Mouse (Mus musculus) midbrain, embryonic 13.5 days (tissue): ENCODE data around the gene Dicer1. TPM values are rescaled to one million over a fixed set of nuclear protein-coding genes. Genes with fewer than 3 reads are reported as not detected.

Source experiments
- ATAC-seq: fragments of 200-750 bp; cut with Nextera tagmentation; 2 replicates; pipeline ENCODE4 v1.8.0; 2017; ENCODE audit warnings: mild to moderate bottlenecking, moderate TSS enrichment, moderate library complexity
- H3K27ac ChIP-seq: fragments of 300-500 bp; sonication (generic); 2 replicates; pipeline ENCODE4 v1.5.1; 2015; ENCODE audit warnings: inconsistent platforms, mild to moderate bottlenecking, moderate library complexity
- H3K27me3 ChIP-seq: fragments of 300-500 bp; sonication (generic); 2 replicates; pipeline ENCODE4 v1.6.1; 2015; ENCODE audit warnings: mild to moderate bottlenecking, inconsistent platforms
- H3K36me3 ChIP-seq: fragments of 300-500 bp; sonication (generic); 2 replicates; pipeline ENCODE4 v1.6.1; 2015; ENCODE audit warnings: mild to moderate bottlenecking, inconsistent platforms
- H3K4me1 ChIP-seq: fragments of 300-500 bp; sonication (generic); replicated peaks from 2 replicates; pipeline ENCODE4 v1.6.1; 2015; ENCODE audit warnings: inconsistent platforms
- H3K4me2 ChIP-seq: fragments of 300-500 bp; sonication (generic); replicated peaks from 2 replicates; pipeline ENCODE4 v1.6.1; 2015; ENCODE audit warnings: moderate library complexity, mild to moderate bottlenecking, inconsistent platforms
- H3K4me3 ChIP-seq: fragments of 300-500 bp; sonication (generic); replicated peaks from 2 replicates; pipeline ENCODE4 v1.5.1; 2015; ENCODE audit warnings: mild to moderate bottlenecking, inconsistent platforms
- H3K9ac ChIP-seq: fragments of 300-500 bp; sonication (generic); replicated peaks from 2 replicates; pipeline ENCODE4 v1.6.1; 2015; ENCODE audit warnings: mild to moderate bottlenecking, inconsistent platforms
- H3K9me3 ChIP-seq: fragments of 300-500 bp; sonication (generic); 2 replicates; pipeline ENCODE4 v1.6.1; 2016; ENCODE audit warnings: mild to moderate bottlenecking, inconsistent platforms
- WGBS: fragments of 180-500 bp; shearing (Covaris S2); methylation state at CpG from one replicate; pipeline ENCODE4 v1.1.7; 2015; 5-methylcytosine and 5-hydroxymethylcytosine counted together
- polyA plus RNA-seq: library from polyadenylated mRNA; unstranded; fragments of >200 nt; fragmentation: Nextera tagmentation; extraction: Ambion mirVana; gene quantifications from 2 replicates; pipeline ENCODE4 v1.2.1, GENCODE M21; 2015

Gene Dicer1
- polyA plus RNA-seq, 1 experiment from 2014 or later = 53.9 TPM

DNA sequence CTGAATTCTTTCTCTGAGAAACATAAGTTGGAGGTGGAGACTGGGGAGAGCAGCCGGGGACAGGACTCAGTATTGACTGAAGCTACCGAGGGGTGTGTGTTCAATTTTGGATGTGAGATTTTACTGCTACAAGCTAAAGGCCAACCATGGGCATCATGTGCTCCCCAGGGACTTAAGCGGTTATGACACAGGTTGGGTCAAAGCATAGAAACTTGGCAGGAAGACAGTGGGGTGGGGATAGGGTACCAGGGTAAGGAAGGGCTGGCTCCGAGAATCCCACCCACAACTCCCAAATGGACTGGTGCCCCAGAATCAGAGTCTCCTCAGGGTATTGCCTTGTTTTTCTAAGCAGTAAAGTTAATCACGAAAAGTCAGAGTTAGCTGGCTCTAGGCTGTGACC lies 13.4 kb upstream of the Dicer1 start:
- ATAC-seq = no peak
- no peaks in the 10 kb centered on the region for H3K36me3 ChIP-seq
- no peak overlapping the region for H3K9ac ChIP-seq
- 90% methylated on average over 5 of the region's 5 CpGs for WGBS
- H3K4me1 ChIP-seq = peaks cover 5% of the 10 kb centered on the region
- no peak overlapping the region for H3K4me2 ChIP-seq
- no peaks in the 10 kb centered on the region for H3K27me3 ChIP-seq
- H3K27ac ChIP-seq = no peak overlapping the region
- no peak overlapping the region for H3K4me3 ChIP-seq
- no peaks in the 10 kb centered on the region for H3K9me3 ChIP-seq

DNA sequence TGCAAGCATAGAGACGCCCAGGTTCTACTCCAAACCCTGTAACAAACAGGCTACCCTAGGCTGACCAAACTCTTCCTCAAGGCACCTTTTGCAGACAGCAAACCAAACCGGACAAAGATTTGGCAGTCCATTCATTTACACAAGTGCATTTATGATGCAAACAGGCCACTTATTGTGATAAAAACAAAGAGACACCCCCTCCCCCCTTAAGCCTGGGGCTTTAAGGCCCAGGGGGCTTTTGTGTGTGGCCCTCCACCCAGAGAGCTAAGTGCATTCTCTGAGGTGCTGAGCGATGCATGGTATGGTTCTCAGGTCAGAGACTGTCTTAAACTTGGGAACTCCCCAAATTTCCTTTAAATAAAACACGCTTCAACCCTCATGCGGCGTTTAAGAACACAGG lies 12.2 kb upstream of the Dicer1 start:
- Histone ChIP-seq H3K27ac (no peak overlapping the region), H3K4me3 (no peak overlapping the region), H3K36me3 (no peaks in the 10 kb centered on the region), H3K4me2 (no peak overlapping the region), H3K27me3 (no peaks in the 10 kb centered on the region), H3K9ac (no peak overlapping the region), H3K9me3 (no peaks in the 10 kb centered on the region), H3K4me1 (peaks cover 5% of the 10 kb centered on the region)
- WGBS = 25% methylated on average over 6 of the region's 6 CpGs
- no peak for ATAC-seq

DNA sequence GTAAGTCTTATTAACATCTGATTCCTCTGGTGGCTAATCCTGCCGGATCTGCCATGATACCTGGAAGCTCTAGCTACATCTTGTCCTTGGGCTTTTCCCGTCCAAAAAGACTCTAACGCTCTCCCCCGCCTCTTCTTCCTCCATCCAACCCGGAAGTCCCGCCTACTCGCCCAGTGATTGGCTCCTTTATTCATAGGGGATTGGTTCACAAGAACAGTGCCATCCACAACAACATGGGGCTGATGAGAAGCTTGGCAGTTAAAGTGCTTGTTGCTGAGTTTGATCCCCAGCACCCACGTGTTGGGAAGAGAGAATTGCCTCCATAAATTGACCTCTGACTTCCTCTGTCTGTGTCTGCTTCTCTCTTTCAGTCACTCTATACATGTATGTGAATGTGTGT lies 9.7 kb upstream of the Dicer1 start:
- H3K27me3 ChIP-seq = no peaks in the 10 kb centered on the region
- 86% methylated on average over 8 of the region's 8 CpGs for WGBS
- ATAC-seq = no peak
- no peak overlapping the region for H3K27ac ChIP-seq
- no peaks in the 10 kb centered on the region for H3K9me3 ChIP-seq
- H3K9ac ChIP-seq = no peak overlapping the region
- no peaks in the 10 kb centered on the region for H3K36me3 ChIP-seq
- peaks cover 5% of the 10 kb centered on the region for H3K4me1 ChIP-seq
- no peak overlapping the region for H3K4me2 ChIP-seq
- no peak overlapping the region for H3K4me3 ChIP-seq

DNA sequence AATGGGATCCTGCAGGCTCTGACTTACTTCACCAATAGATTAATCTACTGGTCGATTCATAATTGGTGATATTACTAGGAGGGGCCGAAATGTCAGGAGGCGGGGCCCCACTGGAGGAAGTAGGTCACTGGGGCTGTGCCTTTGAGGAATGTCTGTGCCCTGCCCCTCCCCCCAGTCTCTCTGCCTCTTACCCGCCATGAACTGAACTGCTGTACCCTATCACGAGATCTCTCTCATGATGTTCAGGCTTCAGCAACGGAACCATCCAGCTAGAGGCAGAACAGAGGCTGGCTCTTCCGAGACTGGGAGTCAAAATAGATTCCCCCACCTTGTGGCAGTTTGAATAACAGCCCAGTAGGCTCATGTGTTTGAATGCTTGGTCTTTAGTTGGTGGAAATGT lies 6.3 kb upstream of the Dicer1 start:
- no peaks in the 10 kb centered on the region for H3K9me3 ChIP-seq

DNA sequence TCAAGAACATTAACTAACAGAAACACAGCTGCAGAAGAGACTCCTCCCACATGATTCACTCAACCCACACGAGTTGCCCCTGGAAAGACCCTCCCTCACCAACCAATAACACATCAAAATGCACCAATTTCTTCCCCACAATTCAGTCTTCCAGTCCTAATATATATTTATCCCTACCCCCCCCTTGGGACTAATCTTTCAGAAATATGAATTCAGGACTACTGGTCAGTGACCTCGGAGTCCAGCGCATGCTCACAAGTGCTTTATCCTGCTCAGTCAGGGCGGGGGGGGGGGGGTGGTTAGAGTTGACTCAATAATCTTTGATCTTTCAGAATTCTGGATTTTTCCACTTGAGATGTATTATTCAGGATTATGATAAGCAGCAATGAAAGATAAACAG lies 1.9 kb upstream of the Dicer1 start:
- no peak for ATAC-seq
- H3K36me3 ChIP-seq = 0 out of 2 replicates have a peak, but pooled peaks cover 2% of the 10 kb centered on the region
- H3K27me3 ChIP-seq = no peaks in the 10 kb centered on the region
- H3K27ac ChIP-seq = no peak overlapping the region
- no peak overlapping the region for H3K4me2 ChIP-seq
- WGBS = 72% methylated on average over 4 of the region's 4 CpGs
- H3K9me3 ChIP-seq = no peaks in the 10 kb centered on the region
- no peak overlapping the region for H3K4me3 ChIP-seq
- peaks cover 34% of the 10 kb centered on the region for H3K4me1 ChIP-seq
- no peak overlapping the region for H3K9ac ChIP-seq

More for the DNA sequence above, 6.3 kb upstream of the Dicer1 start:
- 90% methylated on average over 7 of the region's 7 CpGs for WGBS
- Histone ChIP-seq H3K4me2 (no peak overlapping the region), H3K9ac (no peak overlapping the region), H3K4me3 (no peak overlapping the region), H3K27me3 (no peaks in the 10 kb centered on the region), H3K27ac (no peak overlapping the region), H3K36me3 (no peaks in the 10 kb centered on the region), H3K4me1 (peaks cover 1% of the 10 kb centered on the region)
- no peak for ATAC-seq

DNA sequence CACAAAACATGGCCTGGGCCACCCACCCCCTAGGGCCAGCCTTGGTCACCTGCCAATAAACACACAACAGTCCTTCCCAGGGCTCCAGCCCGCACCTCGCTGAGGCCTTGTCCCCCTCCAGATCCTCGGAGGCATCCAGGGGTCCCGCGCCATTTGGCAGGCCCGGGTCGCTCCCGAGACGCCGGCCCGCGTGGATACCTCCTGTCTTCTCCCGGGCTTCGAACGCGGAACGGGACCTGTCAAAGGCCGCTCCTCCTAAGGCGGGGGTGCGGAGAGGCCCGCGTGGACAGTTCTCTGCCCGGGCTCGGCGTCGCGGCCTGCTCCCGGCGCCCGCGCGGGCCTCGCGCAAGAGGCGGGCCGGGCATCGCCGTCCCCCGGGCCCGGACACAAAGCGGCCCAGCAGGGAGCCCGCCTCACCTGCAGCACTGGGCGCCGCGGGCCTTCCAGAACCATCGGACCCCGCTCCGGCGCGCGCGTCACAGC lies 380 bp downstream of the Dicer1 start:
- Histone ChIP-seq H3K27me3 (no peaks in the 10 kb centered on the region), H3K9ac (peak overlapping the region; percentile 97), H3K4me3 (peak overlapping the region; percentile 95), H3K4me1 (peaks cover 48% of the 10 kb centered on the region), H3K36me3 (0 out of 2 replicates have a peak, but pooled peaks cover 2% of the 10 kb centered on the region), H3K9me3 (no peaks in the 10 kb centered on the region), H3K27ac (peak overlapping the region; percentile 93), H3K4me2 (peak overlapping the region; percentile 81)
- ATAC-seq = no peak; the same call in 1 of the 2 replicates
- WGBS = under 1% methylated on average over 44 of the region's 52 CpGs

DNA sequence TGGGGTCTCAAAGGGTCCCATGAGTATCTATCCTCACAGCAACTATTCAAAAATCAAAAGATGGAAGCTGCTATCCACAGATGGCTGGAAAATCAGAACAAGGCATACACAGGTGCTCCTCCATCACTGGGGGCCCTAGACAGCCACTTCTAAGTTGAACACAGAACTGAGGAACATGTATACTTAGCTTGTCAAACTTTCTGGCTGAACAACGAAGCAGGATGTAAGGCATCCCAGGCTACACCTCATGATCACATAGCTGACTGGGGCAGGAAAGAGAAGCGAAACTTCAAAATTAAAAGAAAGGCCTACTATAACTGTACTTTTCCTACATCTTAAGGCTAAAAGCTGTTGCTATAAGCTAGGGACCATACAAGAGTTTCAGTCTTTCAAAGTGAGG lies 2.8 kb downstream of the Dicer1 start:
- Histone ChIP-seq H3K9ac (no peak overlapping the region), H3K4me1 (peaks cover 53% of the 10 kb centered on the region), H3K27me3 (no peaks in the 10 kb centered on the region), H3K27ac (no peak overlapping the region), H3K36me3 (0 out of 2 replicates have a peak, but pooled peaks cover 2% of the 10 kb centered on the region), H3K4me2 (no peak overlapping the region), H3K9me3 (no peaks in the 10 kb centered on the region), H3K4me3 (no peak overlapping the region)
- no peak for ATAC-seq
- WGBS = 88% methylated on average over 2 of the region's 2 CpGs

DNA sequence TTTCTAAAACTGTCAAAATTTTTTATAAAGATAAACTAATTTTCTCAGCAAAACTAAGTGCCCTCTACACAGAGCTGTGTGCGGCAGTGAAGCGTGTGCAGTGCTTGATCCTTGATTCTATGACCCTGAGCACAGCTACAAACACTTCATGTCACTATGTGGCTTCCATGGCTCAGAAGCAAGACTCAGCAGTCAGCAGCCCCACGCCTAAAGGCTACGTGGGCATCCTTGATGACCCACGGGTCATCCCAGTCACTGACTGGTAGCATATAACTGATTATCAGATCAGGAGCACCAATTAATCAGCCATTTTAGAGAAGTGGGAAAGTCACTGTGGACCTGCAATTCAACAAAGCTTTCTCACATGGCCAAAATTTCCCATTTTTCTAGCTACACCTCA lies 4.5 kb downstream of the Dicer1 start:
- peaks cover 58% of the 10 kb centered on the region for H3K4me1 ChIP-seq
- whole genome bisulfite sequencing = 93% methylated on average over 5 of the region's 5 CpGs

DNA sequence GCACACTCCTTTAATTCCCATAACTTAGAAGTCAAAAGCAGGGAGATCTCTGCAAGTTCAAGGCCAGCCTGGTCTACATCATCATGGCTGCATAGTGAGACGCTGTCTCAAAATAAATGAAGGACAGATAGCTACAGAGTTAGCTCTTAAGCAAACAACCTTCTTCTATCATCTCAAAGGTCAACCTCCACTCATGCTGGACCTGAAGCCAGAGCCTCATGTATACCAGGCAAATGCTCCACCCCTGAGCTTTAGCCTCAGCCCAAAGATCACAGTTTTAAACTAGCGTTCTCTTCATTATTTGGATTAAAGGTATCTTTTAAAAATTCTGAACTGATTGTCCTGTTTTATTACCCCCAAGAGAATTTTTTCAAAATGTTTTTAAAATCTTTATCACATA lies 5.2 kb downstream of the Dicer1 start:
- Histone ChIP-seq H3K27me3 (no peaks in the 10 kb centered on the region), H3K36me3 (0 out of 2 replicates have a peak, but pooled peaks cover 2% of the 10 kb centered on the region), H3K27ac (no peak overlapping the region), H3K4me3 (no peak overlapping the region), H3K4me2 (no peak overlapping the region), H3K9ac (no peak overlapping the region), H3K9me3 (no peaks in the 10 kb centered on the region), H3K4me1 (peaks cover 64% of the 10 kb centered on the region)
- no peak for ATAC-seq
- 96% methylated on average over 2 of the region's 2 CpGs for WGBS

More for the DNA sequence above, 4.5 kb downstream of the Dicer1 start:
- Histone ChIP-seq H3K36me3 (0 out of 2 replicates have a peak, but pooled peaks cover 2% of the 10 kb centered on the region), H3K9me3 (no peaks in the 10 kb centered on the region), H3K27ac (no peak overlapping the region), H3K4me3 (no peak overlapping the region), H3K27me3 (no peaks in the 10 kb centered on the region), H3K9ac (no peak overlapping the region), H3K4me2 (no peak overlapping the region)
- ATAC-seq = no peak

DNA sequence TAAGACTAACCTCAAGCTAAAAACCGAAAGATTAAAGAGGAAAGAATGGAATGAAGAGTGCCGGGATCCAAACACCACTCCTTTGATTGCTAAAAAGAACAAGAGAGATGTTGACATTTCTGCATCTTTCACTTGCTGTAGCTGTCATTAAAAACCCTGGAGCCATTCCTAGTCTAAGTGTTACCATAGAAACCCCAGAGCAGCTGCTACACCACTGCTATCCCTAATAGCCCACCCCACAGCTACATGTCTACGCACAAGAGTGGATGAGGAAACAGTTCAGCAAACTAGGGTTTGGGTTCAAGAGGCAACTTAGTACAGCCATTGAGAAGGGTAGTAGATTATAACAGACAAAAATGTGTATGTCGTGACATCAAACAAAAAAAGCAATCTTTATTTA lies 8.1 kb downstream of the Dicer1 start:
- Histone ChIP-seq H3K4me1 (peaks cover 60% of the 10 kb centered on the region), H3K27me3 (no peaks in the 10 kb centered on the region), H3K9ac (no peak overlapping the region), H3K4me2 (no peak overlapping the region), H3K27ac (no peak overlapping the region), H3K4me3 (no peak overlapping the region), H3K36me3 (no peaks in the 10 kb centered on the region), H3K9me3 (no peaks in the 10 kb centered on the region)
- 47% methylated on average over 4 of the region's 4 CpGs for WGBS
- ATAC-seq = peak; percentile 79

DNA sequence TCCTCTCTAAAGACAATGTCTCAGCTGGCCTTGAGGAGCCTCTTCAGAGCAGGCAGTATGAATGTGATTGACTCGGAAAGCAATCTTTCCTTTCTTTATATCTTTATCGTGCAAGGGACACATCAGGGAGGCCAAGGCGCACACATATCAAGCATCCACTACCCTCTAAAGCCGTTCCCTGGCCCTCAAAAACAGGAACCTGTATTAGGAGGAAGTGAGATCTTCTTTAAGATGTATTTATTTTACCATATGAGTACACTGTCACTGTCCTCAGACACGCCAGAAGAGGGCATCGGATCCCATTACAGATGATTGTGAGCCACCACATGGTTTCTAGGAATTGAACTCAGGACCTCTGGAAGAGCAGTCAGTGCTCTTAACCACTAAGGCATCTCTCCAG lies 9.5 kb downstream of the Dicer1 start:
- no peak overlapping the region for H3K9ac ChIP-seq
- H3K4me2 ChIP-seq = no peak overlapping the region
- no peaks in the 10 kb centered on the region for H3K36me3 ChIP-seq
- no peak overlapping the region for H3K27ac ChIP-seq
- no peaks in the 10 kb centered on the region for H3K9me3 ChIP-seq
- peaks cover 61% of the 10 kb centered on the region for H3K4me1 ChIP-seq
- no peak overlapping the region for H3K4me3 ChIP-seq
- ATAC-seq = no peak
- H3K27me3 ChIP-seq = no peaks in the 10 kb centered on the region
- 83% methylated on average over 6 of the region's 6 CpGs for WGBS

DNA sequence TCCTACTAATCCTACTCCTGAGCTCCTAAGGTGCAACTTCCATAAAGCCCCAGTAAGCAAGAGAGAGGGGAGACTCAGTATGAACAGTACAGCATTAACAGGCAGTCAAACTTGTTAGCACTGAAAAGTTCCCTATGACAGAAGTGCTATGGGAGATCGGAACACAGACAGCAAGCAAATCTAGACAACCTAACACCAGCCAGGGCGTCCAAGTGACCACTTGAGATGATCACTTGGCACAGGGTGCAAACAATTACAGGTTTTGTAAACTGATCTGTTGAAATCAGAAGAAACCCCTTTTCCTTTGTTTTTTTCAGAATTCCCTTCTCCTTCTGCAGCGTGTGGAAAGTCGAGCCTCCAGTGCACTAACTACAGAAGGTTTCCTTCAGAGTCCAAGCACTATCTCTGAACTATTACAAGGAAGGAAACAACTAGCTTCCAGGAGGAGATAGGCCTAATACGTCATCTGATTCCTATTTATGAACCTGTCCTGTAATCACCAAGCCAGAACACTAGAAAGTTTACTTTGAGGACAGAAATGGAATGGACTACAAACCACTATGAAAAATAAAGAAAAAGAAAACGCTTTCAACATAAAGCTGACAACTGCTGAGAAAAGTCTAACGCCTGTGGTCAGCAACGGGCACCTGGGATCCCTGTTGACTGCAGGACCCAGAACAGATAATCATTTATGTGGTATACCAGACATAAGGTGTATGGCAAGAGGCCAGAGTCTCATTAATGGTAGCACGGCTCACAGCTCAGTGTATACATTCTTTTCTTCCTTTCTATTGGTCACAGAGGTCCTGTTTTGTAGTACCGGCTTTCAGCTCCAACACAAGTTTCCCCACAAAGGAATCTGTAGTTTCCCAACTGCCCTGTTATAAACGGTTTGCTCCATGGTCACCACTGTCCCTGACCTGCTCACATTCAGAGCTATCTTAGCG lies 10.6 kb downstream of the Dicer1 start:
- no peak overlapping the region for H3K4me3 ChIP-seq
- no peak for ATAC-seq

More for the DNA sequence above, 10.6 kb downstream of the Dicer1 start:
- no peaks in the 10 kb centered on the region for H3K27me3 ChIP-seq
- no peak overlapping the region for H3K9ac ChIP-seq
- no peaks in the 10 kb centered on the region for H3K9me3 ChIP-seq
- H3K4me1 ChIP-seq = peaks cover 66% of the 10 kb centered on the region
- no peaks in the 10 kb centered on the region for H3K36me3 ChIP-seq
- H3K27ac ChIP-seq = no peak overlapping the region
- H3K4me2 ChIP-seq = no peak overlapping the region
- 77% methylated on average over 12 of the region's 12 CpGs for WGBS
